ENCODE assay signal across 24 mouse cellular contexts in genomic region chr11:100421537-100421936, GRCm38 (mm10).
"Had no signal": no experiment of that assay in that cellular context is flagged by ENCODE, and none has a peak within 500 bp of the region (broad histone marks: within the 10 kb centered on the region; RNA-seq: fewer than 3 reads in every experiment).

No protein-coding gene starts in this region.

- H3K4me1 ChIP-seq: midbrain, embryonic 15.5 days; neural tube, embryonic 12.5 days; neural tube, embryonic 15.5 days had no signal

- ATAC-seq: intestine, postnatal 0 days; liver, embryonic 12.5 days; midbrain, embryonic 15.5 days had no signal

- H3K27me3 ChIP-seq: limb, embryonic 13.5 days; lung, embryonic 15.5 days had no signal

- H3K27ac ChIP-seq: layer of hippocampus, adult 2 months; limb, embryonic 10.5 days; limb, embryonic 13.5 days; liver, embryonic 12.5 days; liver, embryonic 15.5 days; lung, embryonic 15.5 days; midbrain, embryonic 12.5 days; midbrain, embryonic 15.5 days; neural tube, embryonic 12.5 days; neural tube, embryonic 15.5 days; stomach, postnatal 0 days had no signal

- H3K9me3 ChIP-seq: limb, embryonic 10.5 days; limb, embryonic 13.5 days; liver, embryonic 12.5 days; liver, embryonic 15.5 days; lung, embryonic 15.5 days; megakaryocyte, embryonic 14.5 days; midbrain, embryonic 12.5 days; midbrain, embryonic 15.5 days; neural tube, embryonic 12.5 days; neural tube, embryonic 15.5 days had no signal

- H3K4me3 ChIP-seq: layer of hippocampus, adult 2 months; limb, embryonic 10.5 days; limb, embryonic 13.5 days; liver, embryonic 12.5 days; liver, embryonic 15.5 days; lung, embryonic 15.5 days; megakaryocyte, embryonic 14.5 days; midbrain, embryonic 12.5 days; midbrain, embryonic 15.5 days; neural tube, embryonic 12.5 days; neural tube, embryonic 15.5 days had no signal

- H3K4me2 ChIP-seq: limb, embryonic 13.5 days; liver, embryonic 12.5 days; liver, embryonic 15.5 days; lung, embryonic 15.5 days; midbrain, embryonic 12.5 days; midbrain, embryonic 15.5 days; neural tube, embryonic 12.5 days; neural tube, embryonic 15.5 days had no signal

- H3K36me3 ChIP-seq: liver, embryonic 15.5 days; midbrain, embryonic 12.5 days; midbrain, embryonic 15.5 days; neural tube, embryonic 12.5 days; neural tube, embryonic 15.5 days had no signal

- DNase-seq: layer of hippocampus, adult 9-11 months; liver; lung, adult 18-20 months; lung, postnatal 10 days; lung, postnatal 36 days; right cerebral cortex, adult 18-20 months; right cerebral cortex, postnatal 14 days; right cerebral cortex, postnatal 4 days; thymus, adult 2 months; thymus, postnatal 14 days; thymus, postnatal 4 days had no signal

- H3K9ac ChIP-seq: limb, embryonic 13.5 days; liver, embryonic 12.5 days; liver, embryonic 15.5 days; lung, embryonic 15.5 days; midbrain, embryonic 12.5 days; midbrain, embryonic 15.5 days; neural tube, embryonic 12.5 days; neural tube, embryonic 15.5 days had no signal
